Mouse (Mus musculus): ENCODE measurements around the gene Zc3h7b. TPM values are rescaled to one million over a fixed set of nuclear protein-coding genes. Genes with fewer than 3 reads are reported as not detected.

The Zc3h7b gene
- polyA plus RNA-seq, 1 experiment from 2014 or later, result 26.6 TPM

DNA sequence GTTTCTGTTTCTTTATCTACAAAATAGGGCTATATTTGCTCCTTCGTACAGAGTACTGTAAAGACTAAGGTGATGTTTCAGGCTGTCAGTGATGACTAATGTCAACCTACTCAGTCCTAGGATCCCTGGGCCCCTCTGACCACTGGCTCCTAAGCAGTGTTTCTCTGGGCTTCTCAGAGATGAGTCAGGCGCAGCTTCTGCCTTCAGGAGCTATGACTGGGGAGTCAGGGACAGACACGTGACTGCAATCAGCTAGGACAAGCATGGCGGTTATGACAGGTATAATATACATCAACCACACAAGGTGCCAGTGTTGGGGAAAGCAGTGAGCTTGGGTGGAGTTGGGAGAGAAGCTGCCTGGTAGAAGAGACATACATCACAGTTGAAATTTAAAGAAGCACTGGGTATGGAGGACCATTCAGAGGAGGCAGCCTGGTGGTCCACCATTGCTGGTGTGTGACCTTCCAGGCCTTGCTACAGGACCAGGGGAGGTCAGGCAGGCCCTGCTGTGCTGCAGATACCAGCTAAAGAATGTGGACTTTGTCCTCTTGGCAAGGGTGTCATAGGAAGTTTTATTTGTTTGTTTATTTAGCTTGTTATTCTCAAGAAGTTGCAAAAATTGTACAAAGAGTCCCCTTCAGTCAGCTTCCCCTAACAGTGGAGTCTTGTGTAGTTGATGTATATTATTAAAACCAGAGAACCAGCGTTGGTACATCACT, 15.7 kb downstream of the Zc3h7b start:
- H3K36me3 ChIP-seq (ENCODE audit: control insufficient read depth, insufficient read depth, low read length), result peaks cover 10% of the 10 kb centered on the region; the same call in 1 of the 2 replicates
- 84% methylated on average over 5 of the region's 5 CpGs for WGBS
- no peak overlapping the region for H3K4me2 ChIP-seq (ENCODE audit: low read length)
- no peak overlapping the region for H3K4me3 ChIP-seq (ENCODE audit: control insufficient read depth in 1 of 2, insufficient read depth in 1 of 2, low read depth in 1 of 2, low read length in 2 of 2)
- H3K27me3 ChIP-seq (ENCODE audit: control insufficient read depth, insufficient read depth, low read length), result no peaks in the 10 kb centered on the region
- no peak overlapping the region for H3K9ac ChIP-seq (ENCODE audit: low read length)
- H3K27ac ChIP-seq (replicated peaks in 1 of 2; ENCODE audit: control insufficient read depth in 1 of 2, insufficient read depth in 1 of 2, low read depth in 2 of 2, low read length in 2 of 2), result no peak overlapping the region
- ATAC-seq (ENCODE audit: insufficient number of reproducible peaks, insufficient read depth, low FRiP score, low read depth), result no peak
- H3K4me1 ChIP-seq (ENCODE audit: control insufficient read depth in 2 of 2, insufficient read depth in 2 of 2, low read length in 2 of 2), result peaks cover 0 to 11% of the 10 kb centered on the region in 2 experiments; a peak in 3 of 4 replicates
- no peaks in the 10 kb centered on the region for H3K9me3 ChIP-seq (ENCODE audit: control insufficient read depth, low read length)

GRCm38 (mm10) chr15:81761381-81761780, 16.5 kb downstream of the Zc3h7b start:
- Histone ChIP-seq H3K4me2 (ENCODE audit: low read length) (no peak overlapping the region), H3K4me1 (ENCODE audit: control insufficient read depth in 2 of 2, insufficient read depth in 2 of 2, low read length in 2 of 2) (peaks cover 0 to 11% of the 10 kb centered on the region in 2 experiments; a peak in 3 of 4 replicates), H3K36me3 (ENCODE audit: control insufficient read depth, insufficient read depth, low read length) (0 out of 2 replicates have a peak, but pooled peaks cover 6% of the 10 kb centered on the region), H3K4me3 (ENCODE audit: control insufficient read depth in 1 of 2, insufficient read depth in 1 of 2, low read depth in 1 of 2, low read length in 2 of 2) (no peak overlapping the region), H3K27ac (replicated peaks in 1 of 2; ENCODE audit: control insufficient read depth in 1 of 2, insufficient read depth in 1 of 2, low read depth in 2 of 2, low read length in 2 of 2) (no peak overlapping the region), H3K9me3 (ENCODE audit: control insufficient read depth, low read length) (no peaks in the 10 kb centered on the region), H3K27me3 (ENCODE audit: control insufficient read depth, insufficient read depth, low read length) (no peaks in the 10 kb centered on the region), H3K9ac (ENCODE audit: low read length) (no peak overlapping the region)
- WGBS, result 89% methylated on average over 7 of the region's 7 CpGs
- no peak for ATAC-seq (ENCODE audit: insufficient number of reproducible peaks, insufficient read depth, low FRiP score, low read depth)

GRCm38 (mm10) chr15:81761959-81762358, 17.1 kb downstream of the Zc3h7b start:
- WGBS, result 81% methylated on average over 3 of the region's 3 CpGs
- no peak overlapping the region for H3K9ac ChIP-seq (ENCODE audit: low read length)
- H3K27ac ChIP-seq (replicated peaks in 1 of 2; ENCODE audit: control insufficient read depth in 1 of 2, insufficient read depth in 1 of 2, low read depth in 2 of 2, low read length in 2 of 2), result no peak overlapping the region
- no peak for ATAC-seq (ENCODE audit: insufficient number of reproducible peaks, insufficient read depth, low FRiP score, low read depth)
- no peak overlapping the region for H3K4me3 ChIP-seq (ENCODE audit: control insufficient read depth in 1 of 2, insufficient read depth in 1 of 2, low read depth in 1 of 2, low read length in 2 of 2)
- H3K9me3 ChIP-seq (ENCODE audit: control insufficient read depth, low read length), result no peaks in the 10 kb centered on the region
- peaks cover 0 to 11% of the 10 kb centered on the region in 2 experiments; a peak in 3 of 4 replicates for H3K4me1 ChIP-seq (ENCODE audit: control insufficient read depth in 2 of 2, insufficient read depth in 2 of 2, low read length in 2 of 2)
- H3K36me3 ChIP-seq (ENCODE audit: control insufficient read depth, insufficient read depth, low read length), result 0 out of 2 replicates have a peak, but pooled peaks cover 6% of the 10 kb centered on the region
- no peak overlapping the region for H3K4me2 ChIP-seq (ENCODE audit: low read length)
- no peaks in the 10 kb centered on the region for H3K27me3 ChIP-seq (ENCODE audit: control insufficient read depth, insufficient read depth, low read length)

GRCm38 (mm10) chr15:81764573-81764972, 19.7 kb downstream of the Zc3h7b start:
- Histone ChIP-seq H3K27me3 (ENCODE audit: control insufficient read depth, insufficient read depth, low read length) (no peaks in the 10 kb centered on the region), H3K9ac (ENCODE audit: low read length) (no peak overlapping the region), H3K4me3 (ENCODE audit: control insufficient read depth in 1 of 2, insufficient read depth in 1 of 2, low read depth in 1 of 2, low read length in 2 of 2) (no peak overlapping the region), H3K36me3 (ENCODE audit: control insufficient read depth, insufficient read depth, low read length) (peaks cover 24% of the 10 kb centered on the region), H3K4me1 (ENCODE audit: control insufficient read depth in 2 of 2, insufficient read depth in 2 of 2, low read length in 2 of 2) (peaks cover 0 to 11% of the 10 kb centered on the region in 2 experiments; a peak in 3 of 4 replicates), H3K9me3 (ENCODE audit: control insufficient read depth, low read length) (no peaks in the 10 kb centered on the region), H3K27ac (replicated peaks in 1 of 2; ENCODE audit: control insufficient read depth in 1 of 2, insufficient read depth in 1 of 2, low read depth in 2 of 2, low read length in 2 of 2) (no peak overlapping the region), H3K4me2 (ENCODE audit: low read length) (no peak overlapping the region)
- no peak for ATAC-seq (ENCODE audit: insufficient number of reproducible peaks, insufficient read depth, low FRiP score, low read depth)
- 82% methylated on average over 6 of the region's 6 CpGs for WGBS

DNA sequence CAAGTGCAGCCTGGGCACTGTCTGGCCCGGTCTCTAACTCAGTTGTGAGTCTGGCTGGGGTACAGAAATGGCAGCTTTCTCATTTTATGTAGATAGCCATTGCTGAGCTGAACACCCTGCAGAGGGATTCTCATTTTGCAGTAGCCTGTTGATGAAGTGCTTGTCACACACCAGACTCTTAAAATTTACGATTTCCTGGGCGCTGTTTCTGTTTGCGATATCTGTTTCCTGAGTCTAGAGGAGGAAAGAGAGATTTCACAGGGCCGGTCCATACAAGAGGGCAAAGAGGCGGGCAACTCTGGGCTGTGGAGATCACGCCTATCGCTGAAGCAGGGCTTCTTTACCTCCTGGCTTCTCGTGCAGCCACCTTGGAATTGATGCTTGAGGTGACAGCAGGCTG, 20.8 kb downstream of the Zc3h7b start:
- H3K36me3 ChIP-seq (ENCODE audit: control insufficient read depth, insufficient read depth, low read length), result peaks cover 35% of the 10 kb centered on the region
- H3K4me3 ChIP-seq (ENCODE audit: control insufficient read depth in 1 of 2, insufficient read depth in 1 of 2, low read depth in 1 of 2, low read length in 2 of 2), result no peak overlapping the region
- H3K9ac ChIP-seq (ENCODE audit: low read length), result no peak overlapping the region
- no peak for ATAC-seq (ENCODE audit: insufficient number of reproducible peaks, insufficient read depth, low FRiP score, low read depth)
- 82% methylated on average over 9 of the region's 9 CpGs for WGBS
- no peak overlapping the region for H3K4me2 ChIP-seq (ENCODE audit: low read length)
- H3K9me3 ChIP-seq (ENCODE audit: control insufficient read depth, low read length), result no peaks in the 10 kb centered on the region
- no peak overlapping the region for H3K27ac ChIP-seq (replicated peaks in 1 of 2; ENCODE audit: control insufficient read depth in 1 of 2, insufficient read depth in 1 of 2, low read depth in 2 of 2, low read length in 2 of 2)
- no peaks in the 10 kb centered on the region for H3K27me3 ChIP-seq (ENCODE audit: control insufficient read depth, insufficient read depth, low read length)
- H3K4me1 ChIP-seq (ENCODE audit: control insufficient read depth in 2 of 2, insufficient read depth in 2 of 2, low read length in 2 of 2), result peaks cover 0 to under 1% of the 10 kb centered on the region in 2 experiments; a peak in 1 of 4 replicates

- H3K36me3 ChIP-seq (ENCODE audit: control insufficient read depth, insufficient read depth, low read length), result peaks cover 43% of the 10 kb centered on the region
Observed at GRCm38 (mm10) chr15:81766439-81766838, 21.6 kb downstream of the Zc3h7b start.

DNA sequence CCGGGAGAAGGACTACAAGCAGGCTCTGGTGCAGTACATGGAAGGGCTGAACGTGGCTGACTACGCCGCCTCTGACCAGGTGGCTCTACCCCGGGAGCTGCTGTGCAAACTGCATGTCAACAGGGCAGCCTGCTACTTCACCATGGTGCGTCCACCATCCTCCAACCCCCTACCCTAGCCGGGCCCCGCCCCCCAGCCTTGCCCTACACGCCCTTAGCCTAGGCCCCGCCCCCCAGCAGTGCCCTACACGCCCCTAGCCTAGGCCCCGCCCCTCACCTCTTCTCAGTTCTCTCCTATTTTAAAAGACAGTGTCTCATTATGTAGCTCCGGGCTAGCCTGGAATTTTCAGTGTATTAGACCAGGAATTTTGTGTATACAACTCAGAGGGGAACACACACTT, 24.2 kb downstream of the Zc3h7b start:
- WGBS, result 61% methylated on average over 12 of the region's 13 CpGs
- Histone ChIP-seq H3K4me2 (ENCODE audit: low read length) (no peak overlapping the region), H3K36me3 (ENCODE audit: control insufficient read depth, insufficient read depth, low read length) (peaks cover 62% of the 10 kb centered on the region), H3K9me3 (ENCODE audit: control insufficient read depth, low read length) (no peaks in the 10 kb centered on the region), H3K4me3 (ENCODE audit: control insufficient read depth in 1 of 2, insufficient read depth in 1 of 2, low read depth in 1 of 2, low read length in 2 of 2) (no peak overlapping the region), H3K27ac (replicated peaks in 1 of 2; ENCODE audit: control insufficient read depth in 1 of 2, insufficient read depth in 1 of 2, low read depth in 2 of 2, low read length in 2 of 2) (no peak overlapping the region), H3K9ac (ENCODE audit: low read length) (no peak overlapping the region), H3K4me1 (ENCODE audit: control insufficient read depth in 2 of 2, insufficient read depth in 2 of 2, low read length in 2 of 2) (no peaks in the 10 kb centered on the region; a peak in 1 of 4 replicates), H3K27me3 (ENCODE audit: control insufficient read depth, insufficient read depth, low read length) (no peaks in the 10 kb centered on the region)
- no peak for ATAC-seq (ENCODE audit: insufficient number of reproducible peaks, insufficient read depth, low FRiP score, low read depth)

More at GRCm38 (mm10) chr15:81766439-81766838, 21.6 kb downstream of the Zc3h7b start:
- H3K27me3 ChIP-seq (ENCODE audit: control insufficient read depth, insufficient read depth, low read length), result no peaks in the 10 kb centered on the region
- no peak for ATAC-seq (ENCODE audit: insufficient number of reproducible peaks, insufficient read depth, low FRiP score, low read depth)
- no peak overlapping the region for H3K9ac ChIP-seq (ENCODE audit: low read length)
- no peak overlapping the region for H3K4me3 ChIP-seq (ENCODE audit: control insufficient read depth in 1 of 2, insufficient read depth in 1 of 2, low read depth in 1 of 2, low read length in 2 of 2)
- no peaks in the 10 kb centered on the region for H3K9me3 ChIP-seq (ENCODE audit: control insufficient read depth, low read length)
- H3K4me2 ChIP-seq (ENCODE audit: low read length), result no peak overlapping the region
- no peak overlapping the region for H3K27ac ChIP-seq (replicated peaks in 1 of 2; ENCODE audit: control insufficient read depth in 1 of 2, insufficient read depth in 1 of 2, low read depth in 2 of 2, low read length in 2 of 2)
- H3K4me1 ChIP-seq (ENCODE audit: control insufficient read depth in 2 of 2, insufficient read depth in 2 of 2, low read length in 2 of 2), result no peaks in the 10 kb centered on the region; a peak in 1 of 4 replicates
- 87% methylated on average over 5 of the region's 5 CpGs for WGBS
